Mouse (Mus musculus) E14TG2a.4 (cell line): ENCODE data around the gene Stum.

Experiments used
- H3K27me3 ChIP-seq: 2 replicates; pipeline ENCODE4 v1.6.1; 2014; ENCODE audit warnings: low read length, control low read depth; ENCODE audit not compliant: insufficient read depth
- H3K36me3 ChIP-seq: 2 replicates; pipeline ENCODE4 v1.6.1; 2014; ENCODE audit warnings: low read length, control low read depth; ENCODE audit not compliant: insufficient read depth
- H3K4me1 ChIP-seq: replicated peaks from 2 replicates; pipeline ENCODE4 v1.6.1; 2014; ENCODE audit warnings: low read depth, low read length, control low read depth
- H3K4me3 ChIP-seq: replicated peaks from 2 replicates; pipeline ENCODE4 v1.5.1; 2014; ENCODE audit warnings: mild to moderate bottlenecking, low read length
- H3K9me3 ChIP-seq: 2 replicates; pipeline ENCODE4 v1.6.1; 2014; ENCODE audit warnings: low read length, control low read depth
- CTCF ChIP-seq: conservative IDR thresholded peaks from 2 replicates; pipeline ENCODE4 v1.5.1; 2014; ENCODE audit warnings: low read length
- NANOG ChIP-seq: IDR thresholded peaks from 2 replicates; pipeline ENCODE4 v1.6.1; 2014; ENCODE audit warnings: borderline replicate concordance, low read length, mixed read lengths
- POU5F1 ChIP-seq: IDR thresholded peaks from 2 replicates; pipeline ENCODE4 v1.6.1; 2014; ENCODE audit warnings: low read length, borderline replicate concordance

The Stum gene

DNA sequence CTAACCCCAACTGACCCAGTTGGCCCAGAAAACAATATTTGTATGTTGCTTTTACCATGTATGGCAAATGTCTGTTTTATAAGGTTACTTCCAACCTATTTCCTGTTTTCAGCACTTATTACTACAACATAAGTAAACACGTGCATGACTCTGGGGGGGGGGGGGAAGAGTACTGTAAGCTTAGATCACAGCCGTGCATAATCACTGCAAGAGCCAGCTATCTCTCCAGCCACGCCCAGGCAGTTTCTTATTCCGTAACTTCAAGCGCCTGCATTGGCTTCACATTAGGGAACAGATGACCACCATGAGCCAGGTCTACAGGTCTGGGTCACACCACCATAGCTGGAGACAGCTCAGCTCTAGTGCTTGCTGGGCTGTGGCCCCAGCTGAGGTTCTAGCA lies 53.5 kb downstream of the Stum start:
- peaks cover 21% of the 10 kb centered on the region for H3K4me1 ChIP-seq
- peaks cover 39% of the 10 kb centered on the region for H3K27me3 ChIP-seq
- H3K36me3 ChIP-seq: no peaks in the 10 kb centered on the region
- H3K4me3 ChIP-seq: no peak overlapping the region
- H3K9me3 ChIP-seq: no peaks in the 10 kb centered on the region
- TF ChIP-seq CTCF: no peak
- TF ChIP-seq NANOG: no peak
- TF ChIP-seq POU5F1: no peak

DNA sequence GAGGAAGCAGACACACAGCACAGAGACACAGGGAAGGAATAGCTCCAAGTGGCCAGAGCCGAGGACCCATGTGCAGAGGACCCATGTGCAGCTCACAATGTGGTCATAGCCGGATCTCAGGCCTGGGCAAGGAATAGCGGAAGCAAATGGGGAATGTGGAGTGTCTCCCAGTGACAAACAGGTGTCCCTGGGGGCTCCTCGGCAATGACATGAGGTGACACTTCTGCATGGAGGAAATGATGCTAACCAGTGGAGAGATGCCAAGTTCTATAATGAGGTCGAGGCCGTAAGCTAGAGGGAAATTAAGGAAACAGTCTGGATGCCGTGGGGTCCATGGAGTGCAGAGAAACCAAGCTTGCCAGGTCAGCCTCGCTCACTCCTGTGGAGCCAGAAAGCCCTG lies 54.4 kb downstream of the Stum start:
- peaks cover 16% of the 10 kb centered on the region for H3K4me1 ChIP-seq
- no peaks in the 10 kb centered on the region for H3K36me3 ChIP-seq
- no peak overlapping the region for H3K4me3 ChIP-seq
- H3K27me3 ChIP-seq: peaks cover 43% of the 10 kb centered on the region
- TF ChIP-seq NANOG (no peak), POU5F1 (no peak), CTCF (no peak)
- H3K9me3 ChIP-seq: no peaks in the 10 kb centered on the region

DNA sequence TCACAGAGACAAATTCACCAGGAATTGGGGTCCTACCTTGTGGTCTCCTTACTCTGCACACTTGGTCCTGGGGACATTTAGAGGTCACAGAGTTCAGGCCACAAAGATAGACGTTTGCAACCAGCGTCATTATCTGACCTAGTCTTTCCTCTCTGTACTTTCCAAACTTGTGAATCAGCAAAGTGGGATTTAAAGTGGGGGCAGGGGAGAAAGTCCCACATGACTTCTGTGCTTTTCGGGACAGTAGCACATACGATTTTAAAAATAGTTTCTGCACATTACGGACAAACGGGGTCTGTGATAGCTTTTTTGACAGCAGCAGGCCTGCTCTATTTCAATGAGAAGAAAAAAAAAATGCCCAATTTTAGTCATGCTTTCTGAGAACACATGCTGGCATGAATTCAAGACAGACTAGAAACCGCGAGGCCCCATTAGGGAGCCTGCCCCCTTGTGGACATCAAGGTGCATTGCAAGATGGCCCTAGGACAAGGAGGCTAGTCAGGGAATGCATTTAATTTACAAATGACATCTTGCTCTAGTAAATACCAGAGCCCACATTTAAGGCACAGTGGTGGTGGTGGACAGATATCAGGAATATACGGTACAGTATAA lies 55.1 kb downstream of the Stum start:
- Histone ChIP-seq H3K4me3 (no peak overlapping the region), H3K27me3 (peaks cover 37% of the 10 kb centered on the region), H3K9me3 (no peaks in the 10 kb centered on the region), H3K36me3 (no peaks in the 10 kb centered on the region), H3K4me1 (peaks cover 16% of the 10 kb centered on the region)
- TF ChIP-seq CTCF (peak; percentile 100), POU5F1 (no peak)

DNA sequence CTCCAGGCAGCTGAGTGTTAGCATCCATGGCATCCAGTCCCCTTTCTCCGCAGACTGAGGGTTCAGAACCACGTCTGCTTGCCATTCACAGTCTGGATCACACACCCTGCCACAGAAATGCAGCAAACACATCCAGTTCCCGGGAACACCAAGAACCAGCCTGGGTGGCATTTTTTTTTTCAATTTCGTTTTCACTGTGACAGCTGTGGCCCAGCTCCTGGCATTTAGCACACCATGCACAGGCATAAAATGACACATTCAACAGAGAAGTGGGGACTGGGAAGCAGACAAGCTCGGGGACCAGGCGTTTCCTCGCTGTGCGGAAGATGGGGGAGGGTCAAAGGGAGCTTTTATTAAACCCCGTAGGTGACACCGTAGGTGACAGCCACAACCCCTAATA lies 55.6 kb downstream of the Stum start:
- Histone ChIP-seq H3K36me3 (no peaks in the 10 kb centered on the region), H3K9me3 (no peaks in the 10 kb centered on the region), H3K4me3 (no peak overlapping the region), H3K27me3 (peaks cover 36% of the 10 kb centered on the region), H3K4me1 (peaks cover 17% of the 10 kb centered on the region)
- TF ChIP-seq CTCF (no peak), NANOG (no peak), POU5F1 (no peak)

DNA sequence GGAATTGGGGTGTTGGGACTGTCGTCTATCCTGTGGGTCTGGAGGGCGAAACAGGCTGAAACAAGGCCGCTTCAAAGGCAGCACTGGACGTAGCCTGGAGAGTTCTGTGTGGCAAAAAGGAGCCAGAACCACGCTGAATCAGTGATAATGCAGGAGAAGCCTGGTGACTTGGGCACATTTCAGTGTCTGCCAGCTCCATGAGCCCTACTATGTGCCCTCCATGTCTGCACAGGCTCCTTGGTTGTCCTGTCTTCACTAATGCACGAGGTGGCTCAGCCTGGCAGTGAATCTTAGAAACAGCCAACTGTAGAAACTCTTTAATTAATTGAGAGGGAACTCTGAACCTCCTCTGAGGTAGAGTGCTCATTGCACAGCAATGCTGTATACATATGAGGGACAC lies 56.9 kb downstream of the Stum start:
- H3K27me3 ChIP-seq: peaks cover 29% of the 10 kb centered on the region
- no peaks in the 10 kb centered on the region for H3K36me3 ChIP-seq
- no peaks in the 10 kb centered on the region for H3K9me3 ChIP-seq
- TF ChIP-seq CTCF: no peak
- H3K4me3 ChIP-seq: no peak overlapping the region
- H3K4me1 ChIP-seq: peaks cover 26% of the 10 kb centered on the region

DNA sequence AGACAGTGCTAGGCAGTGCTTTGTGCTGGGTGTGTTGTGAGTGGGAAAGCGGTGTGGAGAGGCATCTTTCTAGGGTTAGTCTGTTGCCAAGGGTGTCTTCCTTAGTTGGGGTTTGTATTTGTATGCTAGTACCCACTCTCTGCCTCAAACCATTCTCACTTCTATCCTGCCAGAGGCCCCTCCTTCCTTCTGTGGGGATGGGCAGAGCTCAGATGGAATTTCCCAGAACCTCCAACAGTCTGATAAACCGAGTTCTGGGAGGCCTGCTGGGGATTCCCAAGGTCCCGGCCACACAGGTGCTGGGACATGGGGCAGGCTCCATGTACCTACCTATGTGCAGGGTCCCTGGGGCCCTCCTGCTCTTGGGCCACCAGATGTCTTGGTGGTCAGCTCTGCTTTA lies 59.4 kb downstream of the Stum start:
- TF ChIP-seq POU5F1 (no peak), CTCF (no peak), NANOG (no peak)
- H3K4me1 ChIP-seq: peaks cover 35% of the 10 kb centered on the region
- H3K9me3 ChIP-seq: no peaks in the 10 kb centered on the region
- H3K36me3 ChIP-seq: no peaks in the 10 kb centered on the region
- peak overlapping the region; percentile 17; the same call in 1 of the 2 replicates for H3K4me3 ChIP-seq
- H3K27me3 ChIP-seq: peaks cover 39% of the 10 kb centered on the region

DNA sequence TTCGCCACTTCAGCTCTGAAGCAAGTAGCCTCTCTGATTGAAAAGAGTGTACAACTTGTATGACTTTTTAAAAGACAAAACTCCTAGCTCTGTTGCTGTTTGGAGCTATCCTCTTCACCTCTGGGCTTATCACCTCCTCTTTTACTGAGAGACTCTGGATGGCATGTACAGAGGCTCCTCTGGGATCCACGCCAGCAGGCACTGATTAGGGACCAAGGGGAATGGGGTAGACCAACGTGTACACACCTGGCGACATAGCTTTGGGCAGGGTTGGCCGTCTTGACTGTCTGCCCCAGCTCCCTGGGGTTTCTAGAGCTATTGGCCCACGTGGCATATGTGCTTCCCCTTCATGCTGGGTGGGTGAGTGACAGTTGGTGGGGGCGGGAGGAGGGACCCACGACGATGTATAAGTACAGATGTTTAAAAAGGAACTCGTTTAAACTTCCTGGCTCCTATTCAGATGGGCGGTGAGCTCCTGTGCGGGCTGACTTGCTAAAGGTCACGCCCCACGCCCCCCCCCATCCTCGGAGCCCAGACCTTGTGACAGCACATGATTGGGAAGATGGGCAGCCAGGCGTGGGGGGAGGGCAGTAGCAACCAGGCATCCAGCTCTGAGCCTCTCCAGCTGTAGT lies 60.2 kb downstream of the Stum start:
- Histone ChIP-seq H3K4me3 (peak overlapping the region; percentile 17; the same call in 1 of the 2 replicates), H3K27me3 (peaks cover 42% of the 10 kb centered on the region), H3K4me1 (peaks cover 35% of the 10 kb centered on the region), H3K36me3 (no peaks in the 10 kb centered on the region), H3K9me3 (no peaks in the 10 kb centered on the region)
- no peak for TF ChIP-seq CTCF
- TF ChIP-seq POU5F1: no peak
- no peak for TF ChIP-seq NANOG

DNA sequence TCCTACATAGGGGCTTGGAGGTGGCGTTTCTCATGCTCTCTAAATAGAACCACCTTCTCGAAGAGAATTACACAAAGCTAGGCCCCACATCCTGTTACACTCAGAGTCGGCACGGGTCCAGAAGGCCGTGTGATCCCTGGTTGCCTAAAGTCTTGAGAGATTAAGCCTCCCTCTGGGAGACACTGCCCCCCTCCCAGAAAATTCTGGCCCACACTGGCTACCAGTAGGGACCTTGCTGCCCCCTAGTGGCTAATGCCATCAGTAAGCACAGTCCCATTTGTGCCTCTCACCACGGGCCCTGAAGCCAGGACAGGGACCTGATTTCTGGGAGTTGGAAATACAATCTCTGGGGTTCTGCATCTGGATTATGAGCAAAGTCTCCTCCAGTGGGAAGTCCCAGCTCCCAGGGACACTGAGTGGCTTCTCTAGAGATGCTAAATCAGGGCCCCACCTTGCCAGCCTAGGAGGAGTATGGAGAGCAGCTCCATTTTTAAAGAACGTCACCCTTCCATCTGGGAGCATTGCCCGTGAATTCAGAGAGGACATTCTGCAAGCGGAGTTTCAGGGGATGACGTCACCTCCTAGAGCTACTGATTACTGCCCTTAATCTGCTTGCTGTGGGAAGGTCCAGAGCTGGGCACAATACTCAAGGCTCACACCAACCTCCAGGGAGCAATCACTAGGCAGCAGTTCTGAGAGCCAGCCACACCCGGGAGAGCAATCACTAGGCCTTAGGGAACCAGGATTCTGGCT lies 61.1 kb downstream of the Stum start:
- no peaks in the 10 kb centered on the region for H3K36me3 ChIP-seq
- H3K4me1 ChIP-seq: peaks cover 35% of the 10 kb centered on the region
- peaks cover 40% of the 10 kb centered on the region for H3K27me3 ChIP-seq
- no peak overlapping the region for H3K4me3 ChIP-seq
- H3K9me3 ChIP-seq: no peaks in the 10 kb centered on the region
- TF ChIP-seq CTCF (peak; percentile 79), POU5F1 (no peak)
